Mouse (Mus musculus) neural tube, embryonic 11.5 days (tissue): ENCODE measurements around the gene Apex1. TPM values are rescaled to one million over a fixed set of nuclear protein-coding genes. Genes with fewer than 3 reads are reported as not detected.

ENCODE experiments used
- ATAC-seq: fragments of 200-750 bp; cut with Nextera tagmentation; 2 replicates; pipeline ENCODE4 v1.8.0; 2017; ENCODE audit warnings: moderate number of reproducible peaks, mild to moderate bottlenecking, moderate TSS enrichment, moderate library complexity; ENCODE audit not compliant: insufficient read depth, low FRiP score, low TSS enrichment
- DNase-seq: peaks from one replicate; pipeline ENCODE4 v3.0.0-alpha.2; 2015; ENCODE audit warnings: low spot score
- H3K27ac ChIP-seq: fragments of 300-500 bp; sonication (generic); 2 replicates; pipeline ENCODE4 v1.5.1; 2014; ENCODE audit warnings: low read depth, mild to moderate bottlenecking, low read length
- H3K27me3 ChIP-seq: fragments of 300-500 bp; sonication (generic); 2 replicates; pipeline ENCODE4 v1.6.1; 2014; ENCODE audit warnings: mild to moderate bottlenecking, low read length, mixed read lengths; ENCODE audit not compliant: control insufficient read depth, insufficient read depth
- H3K36me3 ChIP-seq: fragments of 300-500 bp; sonication (generic); 2 replicates; pipeline ENCODE4 v1.6.1; 2014; ENCODE audit warnings: mild to moderate bottlenecking, low read length, moderate library complexity, mixed read lengths; ENCODE audit not compliant: control insufficient read depth, insufficient read depth
- H3K4me1 ChIP-seq: fragments of 300-500 bp; sonication (generic); 2 replicates; pipeline ENCODE4 v1.6.1; 2014; ENCODE audit warnings: low read length, mixed read lengths; ENCODE audit not compliant: control insufficient read depth, insufficient read depth
- H3K4me2 ChIP-seq: fragments of 300-500 bp; sonication (generic); 2 replicates; pipeline ENCODE4 v1.6.1; 2014; ENCODE audit warnings: low read depth, mild to moderate bottlenecking, moderate library complexity
- H3K4me3 ChIP-seq: fragments of 300-500 bp; sonication (generic); 2 replicates; pipeline ENCODE4 v1.5.1; 2014; ENCODE audit warnings: low read depth, low read length
- H3K9ac ChIP-seq: fragments of 300-500 bp; sonication (generic); 2 replicates; pipeline ENCODE4 v1.6.1; 2014; ENCODE audit warnings: mild to moderate bottlenecking, low read length
- H3K9me3 ChIP-seq: fragments of 300-500 bp; sonication (generic); 2 replicates; pipeline ENCODE4 v1.6.1; 2016; ENCODE audit warnings: low read length; ENCODE audit not compliant: control insufficient read depth
- WGBS: fragments of 180-500 bp; shearing (Covaris S2); extraction: QIAGEN DNeasy Blood & Tissue Kit; methylation state at CpG from one replicate; pipeline ENCODE4 v1.1.7; 2014; 5-methylcytosine and 5-hydroxymethylcytosine counted together
- polyA plus RNA-seq: library from polyadenylated mRNA; unstranded; fragments of >200 nt; fragmentation: Nextera tagmentation; extraction: Ambion mirVana; gene quantifications from 2 replicates; pipeline ENCODE4 v1.2.1, GENCODE M21; 2014

The Apex1 gene
- polyA plus RNA-seq: 330 and 340 TPM in 2 replicates

DNA sequence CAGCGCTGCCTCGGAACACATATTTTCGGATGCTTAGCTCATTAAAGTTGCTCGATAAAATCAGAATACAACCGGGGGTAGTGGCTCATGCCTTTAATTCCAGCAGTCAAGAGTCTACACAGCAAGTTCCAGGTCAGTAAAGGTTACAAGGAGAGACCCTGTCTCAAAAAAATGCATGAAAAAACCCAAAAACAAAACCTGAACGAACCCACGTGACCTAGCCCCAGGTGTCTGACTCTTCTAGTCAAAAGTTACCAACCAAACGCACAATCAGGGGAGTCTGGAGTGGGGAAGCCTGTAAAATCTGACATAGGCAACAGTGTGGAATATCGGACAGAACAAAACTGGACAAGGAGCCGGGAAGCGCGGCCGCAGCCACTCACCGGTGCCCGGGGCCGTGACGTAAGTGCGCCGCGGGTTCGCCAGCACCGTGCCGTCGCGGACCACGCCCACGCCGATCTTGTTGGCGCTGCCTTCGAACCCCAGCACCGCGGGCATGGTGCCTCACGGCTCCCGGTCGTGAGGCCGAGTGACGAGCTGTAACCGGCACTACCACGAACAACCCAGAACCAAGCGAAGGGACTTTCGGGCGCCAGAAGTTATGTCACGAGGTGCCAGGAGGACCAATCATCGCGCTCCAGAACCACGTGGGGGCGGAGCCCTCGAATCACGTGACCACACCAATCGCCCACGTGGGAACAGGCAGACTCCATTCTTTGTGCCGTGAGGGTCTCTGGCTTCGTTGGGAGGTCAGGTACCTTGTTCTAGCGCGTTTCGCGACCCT, at the start of gene Apex1, which contains the start of gene Osgep:
TSS of gene Apex1 (plus strand) at position 688 of the 784 bp plus-strand sequence.
TSS of gene Osgep (minus strand) at position 613 of the 784 bp plus-strand sequence.
- peak within 1 kb of the TSS; percentile 77 for H3K4me2 ChIP-seq
- H3K36me3 ChIP-seq: peaks cover 13% of the 10 kb centered on the region
- peak; percentile 97 for ATAC-seq
- H3K4me3 ChIP-seq: peak within 1 kb of the TSS; percentile 84
- peak within 1 kb of the TSS; percentile 93 for H3K9ac ChIP-seq
- H3K27ac ChIP-seq: peak within 1 kb of the TSS; percentile 85
- DNase-seq: peak; percentile 96
- H3K9me3 ChIP-seq: no peaks in the 10 kb centered on the region
- no peaks in the 10 kb centered on the region for H3K27me3 ChIP-seq
- under 1% methylated on average over 57 of the region's 57 CpGs for WGBS
- H3K4me1 ChIP-seq: peaks cover under 1% of the 10 kb centered on the region

DNA sequence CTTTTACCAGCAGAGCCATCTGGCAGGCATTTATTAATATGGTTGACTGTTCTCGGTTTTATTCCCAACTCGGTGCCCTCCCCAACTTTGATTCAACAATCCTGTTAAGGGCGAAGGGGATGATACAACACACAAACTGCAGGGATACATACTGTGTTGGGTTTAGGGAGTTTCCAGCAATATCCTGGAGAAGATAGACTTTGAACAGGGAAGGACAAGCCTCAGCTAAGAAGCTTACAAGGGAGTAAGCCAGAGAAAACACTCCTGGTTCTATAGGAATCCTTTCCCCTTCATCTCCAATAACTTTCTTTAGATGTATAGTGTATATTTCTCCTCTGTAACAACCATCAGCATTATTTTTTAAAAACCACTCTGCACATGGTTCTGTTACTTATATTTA, 49.6 kb upstream of the Apex1 start:
- Histone ChIP-seq H3K9ac (no peak overlapping the region), H3K27ac (no peak overlapping the region), H3K4me3 (no peak overlapping the region), H3K36me3 (no peaks in the 10 kb centered on the region), H3K4me2 (no peak overlapping the region), H3K27me3 (no peaks in the 10 kb centered on the region), H3K4me1 (no peaks in the 10 kb centered on the region), H3K9me3 (no peaks in the 10 kb centered on the region)
- DNase-seq (no peak), ATAC-seq (no peak)
- WGBS: 93% methylated on average over 3 of the region's 3 CpGs

DNA sequence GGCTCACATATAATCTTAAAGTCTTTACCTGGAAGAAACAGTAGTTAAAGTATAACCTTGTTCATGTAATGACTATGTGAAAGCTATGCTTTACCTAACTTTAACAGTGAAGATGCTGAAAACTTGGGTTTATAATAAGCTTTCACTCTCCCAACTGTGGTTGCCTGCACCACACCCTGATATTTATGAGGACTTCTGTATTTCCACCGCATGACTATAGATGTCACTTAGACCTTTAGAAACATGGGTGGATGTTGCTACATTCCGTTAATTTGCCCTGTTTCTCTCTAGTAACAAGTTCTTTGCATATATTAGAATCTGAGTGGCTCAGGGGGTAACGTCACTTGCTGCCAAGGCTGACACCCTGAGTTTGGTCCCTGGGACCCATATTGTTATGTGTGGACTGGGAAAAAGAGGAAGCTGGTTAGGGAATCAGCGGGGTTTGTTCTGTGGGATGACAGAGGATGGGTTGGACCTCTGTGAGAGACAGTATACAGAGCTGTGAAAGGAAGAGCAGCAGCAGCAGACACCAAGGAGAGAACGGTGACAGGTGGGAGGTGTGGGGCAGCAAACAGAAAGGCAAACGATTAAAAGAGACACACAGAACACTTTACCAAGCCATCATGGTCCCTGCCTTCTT, 49.1 kb upstream of the Apex1 start:
- 81% methylated on average over 6 of the region's 6 CpGs for WGBS
- Histone ChIP-seq H3K4me1 (no peaks in the 10 kb centered on the region), H3K27ac (no peak overlapping the region), H3K4me2 (no peak overlapping the region), H3K36me3 (no peaks in the 10 kb centered on the region), H3K9ac (no peak overlapping the region), H3K27me3 (no peaks in the 10 kb centered on the region), H3K9me3 (no peaks in the 10 kb centered on the region), H3K4me3 (no peak overlapping the region)
- no peak for DNase-seq
- no peak for ATAC-seq

- WGBS: 87% methylated on average over 6 of the region's 6 CpGs
- DNase-seq (no peak), ATAC-seq (no peak)
- Histone ChIP-seq H3K4me2 (no peak overlapping the region), H3K27ac (no peak overlapping the region), H3K4me1 (no peaks in the 10 kb centered on the region), H3K36me3 (no peaks in the 10 kb centered on the region), H3K27me3 (no peaks in the 10 kb centered on the region), H3K4me3 (no peak overlapping the region), H3K9me3 (no peaks in the 10 kb centered on the region), H3K9ac (no peak overlapping the region)
These were observed 48.4 kb upstream of the Apex1 start for GRCm38 (mm10) chr14:50876236-50876950.

- Histone ChIP-seq H3K4me1 (peaks cover 3% of the 10 kb centered on the region; the same call in 1 of the 2 replicates), H3K27ac (no peak overlapping the region), H3K4me3 (no peak overlapping the region), H3K36me3 (no peaks in the 10 kb centered on the region), H3K27me3 (0 out of 2 replicates have a peak, but pooled peaks cover 2% of the 10 kb centered on the region), H3K9me3 (no peaks in the 10 kb centered on the region), H3K4me2 (no peak overlapping the region), H3K9ac (no peak overlapping the region)
- WGBS: 91% methylated on average over 8 of the region's 8 CpGs
- ATAC-seq: no peak
- no peak for DNase-seq
These were observed 33.1 kb upstream of the Apex1 start for GRCm38 (mm10) chr14:50891621-50892020.

- no peak overlapping the region for H3K27ac ChIP-seq
- H3K36me3 ChIP-seq: no peaks in the 10 kb centered on the region
- peaks cover 5% of the 10 kb centered on the region; the same call in 1 of the 2 replicates for H3K4me1 ChIP-seq
- no peaks in the 10 kb centered on the region for H3K9me3 ChIP-seq
- 93% methylated on average over 7 of the region's 7 CpGs for WGBS
- ATAC-seq (no peak), DNase-seq (no peak)
- H3K9ac ChIP-seq: no peak overlapping the region
- 0 out of 2 replicates have a peak, but pooled peaks cover 2% of the 10 kb centered on the region for H3K27me3 ChIP-seq
- no peak overlapping the region for H3K4me2 ChIP-seq
- H3K4me3 ChIP-seq: no peak overlapping the region
These were observed 32.7 kb upstream of the Apex1 start for GRCm38 (mm10) chr14:50892091-50892490.

GRCm38 (mm10) chr14:50892541-50893459, 32.0 kb upstream of the Apex1 start:
- whole genome bisulfite sequencing: 91% methylated on average over 22 of the region's 22 CpGs
- no peak for ATAC-seq

DNA sequence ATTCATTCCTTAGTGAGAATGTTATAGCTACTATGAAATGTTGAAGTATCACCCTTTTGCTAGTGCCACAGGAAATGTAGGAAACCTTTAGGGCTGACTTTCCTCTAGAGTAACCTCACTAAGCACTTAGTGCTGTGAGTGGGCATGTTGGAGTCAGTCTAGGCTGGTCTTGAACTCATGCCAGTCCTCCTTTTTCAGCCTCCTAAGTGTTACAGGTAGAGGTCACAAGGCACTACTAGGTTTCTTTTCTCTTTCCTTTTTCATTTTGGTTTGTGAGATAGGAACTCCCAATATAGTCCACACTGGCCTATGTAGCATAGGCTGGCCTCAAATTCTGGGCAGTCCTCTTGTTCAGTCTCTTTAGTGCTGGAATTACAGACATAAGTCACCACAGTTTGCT, 29.4 kb upstream of the Apex1 start:
- peaks cover 5% of the 10 kb centered on the region; the same call in 1 of the 2 replicates for H3K4me1 ChIP-seq
- H3K9me3 ChIP-seq: no peaks in the 10 kb centered on the region
- no peak for DNase-seq
- H3K27me3 ChIP-seq: 0 out of 2 replicates have a peak, but pooled peaks cover 2% of the 10 kb centered on the region
- H3K4me2 ChIP-seq: no peak overlapping the region
- no peak overlapping the region for H3K27ac ChIP-seq
- no peak overlapping the region for H3K9ac ChIP-seq
- no peaks in the 10 kb centered on the region for H3K36me3 ChIP-seq
- ATAC-seq: no peak
- no peak overlapping the region for H3K4me3 ChIP-seq

More at GRCm38 (mm10) chr14:50892541-50893459, 32.0 kb upstream of the Apex1 start:
- H3K9ac ChIP-seq: no peak overlapping the region
- H3K36me3 ChIP-seq: no peaks in the 10 kb centered on the region
- H3K27me3 ChIP-seq: 0 out of 2 replicates have a peak, but pooled peaks cover 2% of the 10 kb centered on the region
- peaks cover 5% of the 10 kb centered on the region; the same call in 1 of the 2 replicates for H3K4me1 ChIP-seq
- no peak overlapping the region for H3K4me2 ChIP-seq
- H3K27ac ChIP-seq: no peak overlapping the region
- DNase-seq: no peak
- no peaks in the 10 kb centered on the region for H3K9me3 ChIP-seq
- H3K4me3 ChIP-seq: no peak overlapping the region
